Mouse (Mus musculus): ENCODE measurements around the gene Zfp365.

- TF ChIP-seq MAFK (IDR thresholded peaks at IDR 0.05; ENCODE audit: insufficient replicate concordance, low read length) (no peak), CTCF (conservative IDR thresholded peaks at IDR 0.05 in 1 of 2, IDR thresholded peaks at IDR 0.05 in 1 of 2; ENCODE audit: low read depth in 2 of 2, low read length in 2 of 2) (no peak), ZMIZ1 (IDR thresholded peaks at IDR 0.05; ENCODE audit: low read depth, low read length) (no peak), EP300 (IDR thresholded peaks at IDR 0.05; ENCODE audit: low read length) (no peak), HCFC1 (IDR thresholded peaks at IDR 0.05; ENCODE audit: low read depth, low read length) (no peak), NELFE (IDR thresholded peaks at IDR 0.05; ENCODE audit: low read depth, low read length) (no peak), KAT2A (IDR thresholded peaks at IDR 0.05; ENCODE audit: insufficient replicate concordance, low read length) (no peak), ELF1 (IDR thresholded peaks at IDR 0.05; ENCODE audit: low read depth, low read length) (no peak), SMC3 (IDR thresholded peaks at IDR 0.05; ENCODE audit: low read depth, low read length) (no peak)
Measured at GRCm38 (mm10) chr10:67907931-67908330, 4.5 kb downstream of the Zfp365 start.
